ENCODE assay signal across 15 mouse cellular contexts in the genomic region with DNA sequence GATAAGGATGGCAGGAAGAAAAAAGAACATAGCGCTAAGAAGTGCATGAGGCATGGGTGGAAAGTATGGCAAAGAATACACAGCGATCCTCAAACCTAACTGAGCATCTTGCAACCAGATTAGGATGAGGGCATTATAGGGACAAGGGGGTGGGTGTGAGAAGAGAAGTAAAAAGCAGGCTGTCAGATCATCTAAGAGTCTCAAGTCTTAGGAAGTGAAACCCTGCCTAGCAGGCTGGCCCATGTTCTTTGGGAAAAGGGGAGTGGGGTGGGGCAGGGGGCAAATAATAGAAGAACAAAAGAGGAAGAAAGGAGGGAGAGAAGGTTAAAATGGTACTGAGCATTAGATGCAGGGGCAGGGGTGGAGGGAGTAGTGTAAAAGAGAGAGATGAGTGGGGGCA.
"Had no signal": no experiment of that assay in that cellular context is flagged by ENCODE, and none has a peak within 500 bp of the region (broad histone marks: within the 10 kb centered on the region; RNA-seq: fewer than 3 reads in every experiment).

No protein-coding gene starts in this region.

- H3K4me1 ChIP-seq: neural tube, embryonic 13.5 days; neural tube, embryonic 15.5 days; stomach, embryonic 15.5 days had no signal

- H3K27ac ChIP-seq: neural tube, embryonic 13.5 days; neural tube, embryonic 15.5 days; stomach, embryonic 15.5 days; stomach, postnatal 0 days had no signal

- DNase-seq: right cerebral cortex, adult 18-20 months; right cerebral cortex, postnatal 14 days; right cerebral cortex, postnatal 25 days; right cerebral cortex, postnatal 4 days; spleen, adult 18-20 months; thymus, adult 18-20 months; thymus, adult 2 months; thymus, postnatal 14 days; thymus, postnatal 25 days; thymus, postnatal 36 days; thymus, postnatal 4 days had no signal

- H3K4me2 ChIP-seq: neural tube, embryonic 13.5 days; neural tube, embryonic 15.5 days; stomach, embryonic 15.5 days had no signal

- H3K9me3 ChIP-seq: neural tube, embryonic 13.5 days; neural tube, embryonic 15.5 days; stomach, embryonic 15.5 days had no signal

- H3K27me3 ChIP-seq: neural tube, embryonic 13.5 days; neural tube, embryonic 15.5 days; stomach, embryonic 15.5 days had no signal

- H3K9ac ChIP-seq: neural tube, embryonic 13.5 days; neural tube, embryonic 15.5 days; stomach, embryonic 15.5 days had no signal

- H3K4me3 ChIP-seq: neural tube, embryonic 13.5 days; neural tube, embryonic 15.5 days; stomach, embryonic 15.5 days had no signal

- H3K36me3 ChIP-seq: neural tube, embryonic 13.5 days; neural tube, embryonic 15.5 days; stomach, embryonic 15.5 days had no signal
